Mouse (Mus musculus) liver, adult 2 months (tissue): ENCODE measurements around the gene Nars2.

Experiments
- CTCF ChIP-seq: fragments of 200-500 bp; IDR thresholded peaks from 2 replicates; pipeline ENCODE4 v1.5.1; 2011; ENCODE audit warnings: low read depth, low read length, control low read depth
- POLR2A ChIP-seq: fragments of 200-500 bp; IDR thresholded peaks from 2 replicates; pipeline ENCODE4 v1.6.1; 2011; ENCODE audit warnings: low read length, control low read depth; ENCODE audit not compliant: insufficient read depth; ENCODE audit errors: extremely low read depth

- TF ChIP-seq POLR2A (no peak), CTCF (no peak)
Measured at GRCm38 (mm10) chr7:96977209-96977608, 25.9 kb downstream of the Nars2 start.
